9 mouse cellular contexts compared by ENCODE assay signal in genomic region chr10:84408965-84409660, GRCm38 (mm10). TPM values are rescaled to one million over a fixed set of nuclear protein-coding genes. Genes with fewer than 3 reads are reported as not detected.
DNase-seq lines count a peak whose midpoint lies in the region; ATAC-seq and TF ChIP-seq lines count a peak whose summit lies in the region.
"Had no signal": no experiment of that assay in that cellular context is flagged by ENCODE, and none has a peak within 500 bp of the region (broad histone marks: within the 10 kb centered on the region; RNA-seq: fewer than 3 reads in every experiment).

No protein-coding gene starts in this region.

- H3K79me2 ChIP-seq in heart, adult 2 months (replicated peaks; ENCODE audit: control insufficient read depth, insufficient read depth, low read length) = peaks cover 1% of the 10 kb centered on the region; the same call in 1 of the 2 replicates

- 44% methylated on average over 13 of the region's 13 CpGs for WGBS in heart, adult 2 months
- 25% methylated on average over 13 of the region's 13 CpGs for WGBS in large intestine, adult 2 months
- 91% methylated on average over 13 of the region's 13 CpGs for WGBS in midbrain, embryonic 11.5 days
- 88% methylated on average over 13 of the region's 13 CpGs for WGBS in midbrain, embryonic 13.5 days

- peaks cover 11% of the 10 kb centered on the region for H3K36me3 ChIP-seq in heart, adult 2 months (ENCODE audit: control insufficient read depth, insufficient read depth, low read length)
- H3K36me3 ChIP-seq in midbrain, embryonic 11.5 days (ENCODE audit: control insufficient read depth, insufficient read depth, low read length) = no peaks in the 10 kb centered on the region
- H3K36me3 ChIP-seq in midbrain, embryonic 13.5 days = peaks cover 12% of the 10 kb centered on the region; the same call in 1 of the 2 replicates

- H3K4me3 ChIP-seq in left cerebral cortex, adult 2 months = no peak overlapping the region
- H3K4me3 ChIP-seq in heart, adult 2 months = no peak overlapping the region
- H3K4me3 ChIP-seq in midbrain, embryonic 11.5 days (ENCODE audit: low read depth, low read length) = no peak overlapping the region
- no peak overlapping the region for H3K4me3 ChIP-seq in midbrain, embryonic 13.5 days (replicated peaks)
- H3K4me3 ChIP-seq: hindbrain, embryonic 13.5 days had no signal

- TF ChIP-seq CTCF in left cerebral cortex, adult 2 months (IDR thresholded peaks at IDR 0.05) = no peak
- TF ChIP-seq CTCF in heart, adult 2 months (IDR thresholded peaks at IDR 0.05) = no peak

- peak overlapping the region; percentile 89 for H3K27ac ChIP-seq in left cerebral cortex, adult 2 months
- H3K27ac ChIP-seq in heart, adult 2 months = peak overlapping the region; percentile 51
- no peak overlapping the region for H3K27ac ChIP-seq in midbrain, embryonic 11.5 days (ENCODE audit: low read depth, low read length)
- no peak overlapping the region for H3K27ac ChIP-seq in midbrain, embryonic 13.5 days
- H3K27ac ChIP-seq: hindbrain, embryonic 13.5 days had no signal

- DNase-seq in left cerebral cortex, adult 2 months (ENCODE audit: extremely low spot score in 1 of 2, low spot score in 2 of 2) = no peak
- no peak for DNase-seq in left cerebral cortex, adult 8-10 months (ENCODE audit: low spot score in 2 of 2)
- peak; percentile 73 for DNase-seq in adrenal gland, adult 8-10 months
- DNase-seq in heart, adult 2 months = peak in 1 of 2 experiments; percentile 65
- DNase-seq in large intestine, adult 2 months (ENCODE audit: low read depth, low spot score) = peak; percentile 57
- DNase-seq in thymus, postnatal 36 days = no peak
- DNase-seq in midbrain, embryonic 11.5 days (ENCODE audit: low spot score, missing footprints) = no peak

- no peak overlapping the region for H3K4me2 ChIP-seq in midbrain, embryonic 11.5 days
- no peak overlapping the region for H3K4me2 ChIP-seq in midbrain, embryonic 13.5 days (replicated peaks)
- H3K4me2 ChIP-seq: hindbrain, embryonic 13.5 days had no signal

- intact Hi-C loops in left cerebral cortex, adult 2 months (cut with DNase I) = no loop called here
- intact Hi-C loops in heart, adult 2 months (cut with DNase I) = no loop called here

- peaks cover 26% of the 10 kb centered on the region for H3K4me1 ChIP-seq in heart, adult 2 months (ENCODE audit: control insufficient read depth, insufficient read depth, low read length)
- H3K4me1 ChIP-seq in midbrain, embryonic 11.5 days (ENCODE audit: control insufficient read depth, insufficient read depth, low read length) = peaks cover 17% of the 10 kb centered on the region
- H3K4me1 ChIP-seq in midbrain, embryonic 13.5 days (replicated peaks) = peaks cover 59% of the 10 kb centered on the region

- no peak overlapping the region for H3K9ac ChIP-seq in heart, adult 2 months (ENCODE audit: low read depth, low read length)
- H3K9ac ChIP-seq in midbrain, embryonic 11.5 days (ENCODE audit: low read length) = no peak overlapping the region
- no peak overlapping the region for H3K9ac ChIP-seq in midbrain, embryonic 13.5 days (replicated peaks)
- H3K9ac ChIP-seq: hindbrain, embryonic 13.5 days had no signal

- no peaks in the 10 kb centered on the region for H3K27me3 ChIP-seq in heart, adult 2 months (ENCODE audit: control insufficient read depth, insufficient read depth, low read length)
- no peaks in the 10 kb centered on the region for H3K27me3 ChIP-seq in midbrain, embryonic 11.5 days (ENCODE audit: control insufficient read depth, insufficient read depth, low read length)
- H3K27me3 ChIP-seq in midbrain, embryonic 13.5 days = no peaks in the 10 kb centered on the region
- H3K27me3 ChIP-seq: hindbrain, embryonic 13.5 days had no signal

- ATAC-seq in midbrain, embryonic 11.5 days (ENCODE audit: low FRiP score) = no peak
- ATAC-seq in midbrain, embryonic 13.5 days = no peak

- 0 out of 2 replicates have a peak, but pooled peaks have one; percentile 29 for TF ChIP-seq EP300 in heart, adult 2 months (IDR thresholded peaks at IDR 0.05; ENCODE audit: insufficient read depth, low read depth, low read length)

- H3K9me3 ChIP-seq in midbrain, embryonic 11.5 days (ENCODE audit: control insufficient read depth, low read length) = no peaks in the 10 kb centered on the region
- H3K9me3 ChIP-seq in midbrain, embryonic 13.5 days = no peaks in the 10 kb centered on the region
- H3K9me3 ChIP-seq: hindbrain, embryonic 13.5 days had no signal

- no peak for TF ChIP-seq POLR2A in heart, adult 2 months (IDR thresholded peaks at IDR 0.05; ENCODE audit: insufficient read depth, low read depth, low read length)

RNA-seq across cellular contexts. Expression of gene Nuak1, which starts 31.3 kb away (rescaled TPM):
- total RNA-seq in left cerebral cortex, adult 2 months (2021) = 10 to 100 TPM; 72.9 to 87.5 TPM
- 10 to 100 TPM; 53.0 to 67.6 (median 60.4) TPM for total RNA-seq in left cerebral cortex, adult 8-10 months (2022)
- 10 to 100 TPM; 10.1 to 13.6 (median 12.1) TPM for total RNA-seq in adrenal gland, adult 8-10 months (2022)
- 10 to 100 TPM; 27.0 to 29.0 TPM for total RNA-seq in heart, adult 2 months (2021)
- 15.3 and 32.0 TPM in 2 replicates for polyA plus RNA-seq in heart, adult 2 months (2012; rRNA removed)
- 1.5 and 3.5 TPM in 2 replicates for polyA plus RNA-seq in large intestine, adult 2 months (2012; rRNA removed)
- 4.8 TPM in 2 replicates for polyA plus RNA-seq in midbrain, embryonic 11.5 days (2014; fragmentation: Nextera tagmentation; extraction: Ambion mirVana)
- polyA plus RNA-seq in midbrain, embryonic 13.5 days (2015; fragmentation: Nextera tagmentation; extraction: Ambion mirVana) = 4.9 and 5.0 TPM in 2 replicates

Comparison
In these comparisons a context has a peak if more than half of its experiments do, and no peak if none do; other contexts are left out.
1. DNase-seq: peak in adrenal gland, adult 8-10 months (single experiment) and large intestine, adult 2 months (single experiment); none in left cerebral cortex, adult 2 months (0 of 2), left cerebral cortex, adult 8-10 months (0 of 2), thymus, postnatal 36 days (0 of 2) and midbrain, embryonic 11.5 days (single experiment).
2. H3K27ac ChIP-seq: peak in left cerebral cortex, adult 2 months (single experiment) and heart, adult 2 months (single experiment); none in midbrain, embryonic 11.5 days (single experiment) and midbrain, embryonic 13.5 days (single experiment).